Mouse (Mus musculus) spleen, adult 2 months (tissue): ENCODE measurements around the gene Cd3g.

ENCODE experiments used
- CTCF ChIP-seq: fragments of 200-500 bp; IDR thresholded peaks from 2 replicates; pipeline ENCODE4 v1.5.1; 2011; ENCODE audit warnings: mild to moderate bottlenecking, inconsistent platforms; ENCODE audit not compliant: insufficient read depth, insufficient read length, insufficient replicate concordance; ENCODE audit errors: extremely low read depth
- POLR2A ChIP-seq: fragments of 200-500 bp; IDR thresholded peaks from 2 replicates; pipeline ENCODE4 v1.6.1; 2011; ENCODE audit warnings: low read depth, low read length, inconsistent platforms

GRCm38 (mm10) chr9:44999776-45000175 is 19.5 kb upstream of the Cd3g start:
- no peak for TF ChIP-seq CTCF
- TF ChIP-seq POLR2A: no peak
